Mouse (Mus musculus) midbrain, embryonic 14.5 days (tissue): ENCODE data around the gene Thsd7a. TPM values are rescaled to one million over a fixed set of nuclear protein-coding genes. Genes with fewer than 3 reads are reported as not detected.

ENCODE experiments used
- ATAC-seq: fragments of 200-750 bp; cut with Nextera tagmentation; 2 replicates; pipeline ENCODE4 v1.8.0; 2017; ENCODE audit warnings: moderate number of reproducible peaks, moderate library complexity; ENCODE audit not compliant: low FRiP score, low TSS enrichment
- DNase-seq: peaks from one replicate; pipeline ENCODE4 v3.0.0-alpha.2; 2015
- H3K27ac ChIP-seq: fragments of 300-500 bp; sonication (generic); replicated peaks from 2 replicates; pipeline ENCODE4 v1.5.1; 2014; ENCODE audit warnings: mild to moderate bottlenecking, low read depth, low read length, moderate library complexity
- H3K27me3 ChIP-seq: fragments of 300-500 bp; sonication (generic); 2 replicates; pipeline ENCODE4 v1.6.1; 2014; ENCODE audit warnings: low read length, control low read depth, mixed read lengths; ENCODE audit not compliant: control insufficient read depth, insufficient read depth
- H3K36me3 ChIP-seq: fragments of 300-500 bp; sonication (generic); 2 replicates; pipeline ENCODE4 v1.6.1; 2014; ENCODE audit warnings: low read length, control low read depth; ENCODE audit not compliant: control insufficient read depth, insufficient read depth
- H3K4me1 ChIP-seq: fragments of 300-500 bp; sonication (generic); 2 replicates; pipeline ENCODE4 v1.6.1; 2014; ENCODE audit warnings: mild to moderate bottlenecking, antibody characterized with exemption, low read length, control low read depth; ENCODE audit not compliant: control insufficient read depth, insufficient read depth
- H3K4me2 ChIP-seq: fragments of 300-500 bp; sonication (generic); 2 replicates; pipeline ENCODE4 v1.6.1; 2014; ENCODE audit warnings: mild to moderate bottlenecking, low read length, moderate library complexity
- H3K4me3 ChIP-seq: fragments of 300-500 bp; sonication (generic); replicated peaks from 2 replicates; pipeline ENCODE4 v1.5.1; 2014; ENCODE audit warnings: low read depth, low read length
- H3K9ac ChIP-seq: fragments of 300-500 bp; sonication (generic); replicated peaks from 2 replicates; pipeline ENCODE4 v1.6.1; 2014; ENCODE audit warnings: mild to moderate bottlenecking, low read length, moderate library complexity
- H3K9me3 ChIP-seq: fragments of 300-500 bp; sonication (generic); 2 replicates; pipeline ENCODE4 v1.6.1; 2016; ENCODE audit warnings: low read length, control low read depth, mixed read lengths; ENCODE audit not compliant: control insufficient read depth
- WGBS: fragments of 180-500 bp; shearing (Covaris S2); extraction: QIAGEN DNeasy Blood & Tissue Kit; methylation state at CpG from one replicate; pipeline ENCODE4 v1.1.7; 2014; 5-methylcytosine and 5-hydroxymethylcytosine counted together
- polyA plus RNA-seq: library from polyadenylated mRNA; unstranded; fragments of >200 nt; fragmentation: Nextera tagmentation; extraction: Ambion mirVana; gene quantifications from 2 replicates; pipeline ENCODE4 v1.2.1, GENCODE M21; 2014

Thsd7a gene
- polyA plus RNA-seq, 1 experiment from 2014 or later = 47.6 TPM

DNA sequence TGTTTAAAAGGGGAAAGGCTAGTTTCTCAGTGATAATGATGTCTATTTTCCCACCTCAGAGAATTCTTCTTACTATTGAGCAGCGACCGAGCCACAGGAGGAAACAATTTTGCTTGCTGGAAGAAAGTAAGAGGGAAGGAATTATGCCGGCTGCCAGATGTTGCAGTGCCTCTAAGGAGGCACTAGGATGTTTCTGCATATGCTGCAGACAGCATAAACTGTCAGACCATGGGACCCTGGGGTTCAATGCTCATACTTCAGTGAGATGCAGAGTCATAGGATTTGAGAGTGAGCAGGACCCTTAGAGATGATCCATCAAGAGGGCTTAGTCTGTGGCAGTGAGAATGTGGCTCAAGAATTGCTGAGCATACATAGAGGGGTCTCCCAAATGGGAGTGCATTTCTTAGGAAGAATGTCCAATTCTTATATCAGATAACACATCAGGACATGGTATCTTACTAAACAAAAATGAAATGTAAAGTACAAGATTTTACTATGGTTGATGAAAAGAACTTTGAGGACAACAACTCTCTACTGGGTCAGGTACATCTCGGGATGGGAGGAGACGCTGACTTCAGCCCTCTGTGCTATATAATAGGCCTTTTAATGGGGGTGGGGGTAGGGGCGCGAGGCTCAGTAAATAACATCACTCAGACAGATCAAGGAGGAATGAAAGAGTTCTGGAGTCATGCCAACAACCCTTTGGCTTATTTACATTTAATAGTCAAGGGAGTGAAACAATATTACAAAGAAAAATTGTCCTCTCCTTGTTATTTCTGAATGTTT, 281.7 kb downstream of the Thsd7a start:
- ATAC-seq = no peak
- whole genome bisulfite sequencing = 56% methylated on average over 7 of the region's 7 CpGs
- no peak for DNase-seq
- no peak overlapping the region for H3K27ac ChIP-seq
- H3K27me3 ChIP-seq = no peaks in the 10 kb centered on the region
- H3K9ac ChIP-seq = no peak overlapping the region
- H3K4me1 ChIP-seq = peaks cover 5% of the 10 kb centered on the region; the same call in 1 of the 2 replicates
- no peaks in the 10 kb centered on the region for H3K9me3 ChIP-seq
- H3K4me3 ChIP-seq = no peak overlapping the region
- no peak overlapping the region for H3K4me2 ChIP-seq
- H3K36me3 ChIP-seq = no peaks in the 10 kb centered on the region

DNA sequence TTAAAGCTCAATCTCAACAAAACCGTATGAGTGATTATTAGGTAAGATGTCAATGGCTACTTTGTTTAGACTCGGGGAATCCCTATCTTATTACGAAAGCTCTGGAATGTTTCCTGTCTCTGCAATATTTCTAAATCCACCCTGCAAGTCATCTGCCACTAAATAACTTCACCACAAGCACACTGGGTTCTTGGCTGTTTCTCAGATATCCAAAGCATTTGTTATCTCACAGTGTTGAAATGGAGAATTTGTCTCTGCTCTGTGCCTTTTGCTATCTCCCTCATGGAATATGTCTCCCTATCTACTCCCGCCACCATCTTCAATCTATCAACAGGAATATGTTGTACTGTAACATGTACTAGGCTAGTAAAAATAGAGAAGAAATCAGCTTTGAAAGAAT, 290.4 kb downstream of the Thsd7a start:
- Histone ChIP-seq H3K4me2 (no peak overlapping the region), H3K4me1 (no peaks in the 10 kb centered on the region), H3K9me3 (no peaks in the 10 kb centered on the region), H3K36me3 (no peaks in the 10 kb centered on the region), H3K27ac (no peak overlapping the region), H3K27me3 (no peaks in the 10 kb centered on the region), H3K9ac (no peak overlapping the region), H3K4me3 (no peak overlapping the region)
- WGBS = 97% methylated on average over 4 of the region's 4 CpGs
- DNase-seq = no peak
- no peak for ATAC-seq

DNA sequence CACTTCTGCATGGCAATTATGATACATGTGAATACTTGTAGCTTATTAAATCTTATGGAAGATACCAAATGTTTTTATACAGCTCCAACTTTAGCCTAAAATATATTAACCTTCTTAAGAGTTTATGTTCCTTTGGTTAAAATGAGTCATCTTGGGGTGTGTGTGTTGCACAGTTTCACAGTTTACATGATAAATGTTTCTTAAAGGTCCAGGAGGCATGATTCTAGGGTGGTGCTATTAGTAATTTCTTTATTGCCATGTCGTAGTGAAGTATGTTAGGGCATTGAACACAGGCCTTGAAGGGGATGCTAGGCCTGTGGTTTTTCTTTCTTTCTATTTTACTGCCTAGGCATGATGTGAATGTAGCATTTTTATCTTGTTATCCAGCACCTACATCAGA, 291.8 kb downstream of the Thsd7a start:
- Histone ChIP-seq H3K27me3 (no peaks in the 10 kb centered on the region), H3K36me3 (no peaks in the 10 kb centered on the region), H3K4me2 (no peak overlapping the region), H3K4me1 (no peaks in the 10 kb centered on the region), H3K9ac (no peak overlapping the region), H3K4me3 (no peak overlapping the region), H3K9me3 (no peaks in the 10 kb centered on the region), H3K27ac (no peak overlapping the region)
- ATAC-seq = no peak
- DNase-seq = no peak
- WGBS = 67% methylated on average over 1 of the region's 1 CpGs

DNA sequence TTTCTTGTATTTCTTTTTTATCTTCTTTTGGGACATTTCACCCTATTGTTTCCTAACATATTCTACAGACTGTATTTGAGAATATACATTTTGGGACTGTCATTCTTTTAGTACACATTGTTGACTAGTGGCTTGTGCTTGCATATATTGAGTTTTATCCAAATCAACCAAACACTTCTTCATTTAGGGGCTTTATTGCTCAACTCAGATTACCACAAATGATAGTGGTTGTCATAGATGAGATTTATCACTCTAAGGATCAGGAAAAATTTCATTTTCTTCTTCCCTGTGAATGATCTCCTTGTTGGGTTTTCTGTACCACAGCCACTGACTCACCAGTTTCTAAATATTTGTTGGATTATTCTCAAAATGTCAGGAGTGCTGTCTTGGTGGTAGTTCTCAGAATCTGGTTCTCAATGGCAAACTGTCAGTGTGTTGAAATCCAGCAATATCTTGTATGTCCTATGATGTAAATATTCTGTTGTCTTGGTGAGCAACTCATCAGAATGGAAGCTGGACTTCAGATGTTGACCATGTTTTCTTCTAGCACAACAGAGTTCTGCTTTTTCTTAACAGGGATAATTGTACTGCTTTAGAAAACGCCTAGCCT, 294.2 kb downstream of the Thsd7a start:
- 80% methylated on average over 1 of the region's 1 CpGs for WGBS
- Histone ChIP-seq H3K4me3 (no peak overlapping the region), H3K27me3 (no peaks in the 10 kb centered on the region), H3K4me2 (no peak overlapping the region), H3K9me3 (no peaks in the 10 kb centered on the region), H3K9ac (no peak overlapping the region), H3K27ac (no peak overlapping the region), H3K36me3 (no peaks in the 10 kb centered on the region), H3K4me1 (no peaks in the 10 kb centered on the region)
- no peak for DNase-seq
- no peak for ATAC-seq

DNA sequence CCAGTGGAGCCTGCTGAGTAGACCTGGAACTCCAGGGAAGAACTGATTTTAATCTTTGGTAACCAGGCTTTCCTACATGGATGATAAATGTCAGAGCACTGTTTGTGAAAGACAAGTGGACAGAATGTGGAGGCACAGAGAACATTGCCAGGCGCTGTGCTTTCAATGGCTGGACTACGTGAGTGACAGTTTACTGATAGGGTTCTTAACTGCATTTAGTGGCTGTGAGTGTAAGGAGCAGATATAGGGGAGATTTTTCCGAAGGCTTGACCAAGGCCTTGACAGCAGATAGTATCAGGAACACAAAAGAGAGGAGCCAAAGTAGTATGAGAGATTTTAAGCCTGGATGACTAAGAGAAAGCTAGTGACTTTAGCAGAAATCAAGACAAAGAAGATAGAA, 295.1 kb downstream of the Thsd7a start:
- Histone ChIP-seq H3K4me2 (no peak overlapping the region), H3K27me3 (no peaks in the 10 kb centered on the region), H3K9ac (no peak overlapping the region), H3K4me1 (no peaks in the 10 kb centered on the region), H3K4me3 (no peak overlapping the region), H3K9me3 (no peaks in the 10 kb centered on the region), H3K36me3 (no peaks in the 10 kb centered on the region), H3K27ac (no peak overlapping the region)
- 73% methylated on average over 3 of the region's 3 CpGs for WGBS
- ATAC-seq (no peak), DNase-seq (no peak)

DNA sequence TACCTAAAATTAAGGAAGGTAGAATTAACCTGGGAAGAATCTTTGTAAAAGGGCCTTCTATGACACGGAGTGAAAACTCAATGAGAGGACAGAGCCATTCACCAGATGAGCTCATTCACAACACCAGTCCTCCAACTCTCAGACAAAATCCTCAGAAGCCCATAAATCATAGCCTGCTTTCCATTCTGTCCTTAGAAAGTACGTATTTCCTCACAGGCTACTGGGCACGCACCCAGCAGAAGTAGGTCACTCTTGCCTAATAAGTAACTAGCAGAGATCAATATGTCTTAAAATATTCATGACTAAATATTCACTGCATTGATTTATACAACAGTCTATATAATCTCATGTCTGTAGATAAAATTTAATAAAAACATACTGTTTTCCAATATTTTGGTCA, 300.4 kb downstream of the Thsd7a start:
- no peak overlapping the region for H3K4me2 ChIP-seq
- no peak overlapping the region for H3K27ac ChIP-seq
- H3K4me3 ChIP-seq = no peak overlapping the region
- DNase-seq (no peak), ATAC-seq (no peak)
- H3K36me3 ChIP-seq = no peaks in the 10 kb centered on the region
- H3K27me3 ChIP-seq = no peaks in the 10 kb centered on the region
- no peak overlapping the region for H3K9ac ChIP-seq
- no peaks in the 10 kb centered on the region for H3K4me1 ChIP-seq
- H3K9me3 ChIP-seq = no peaks in the 10 kb centered on the region
- 79% methylated on average over 3 of the region's 3 CpGs for WGBS

DNA sequence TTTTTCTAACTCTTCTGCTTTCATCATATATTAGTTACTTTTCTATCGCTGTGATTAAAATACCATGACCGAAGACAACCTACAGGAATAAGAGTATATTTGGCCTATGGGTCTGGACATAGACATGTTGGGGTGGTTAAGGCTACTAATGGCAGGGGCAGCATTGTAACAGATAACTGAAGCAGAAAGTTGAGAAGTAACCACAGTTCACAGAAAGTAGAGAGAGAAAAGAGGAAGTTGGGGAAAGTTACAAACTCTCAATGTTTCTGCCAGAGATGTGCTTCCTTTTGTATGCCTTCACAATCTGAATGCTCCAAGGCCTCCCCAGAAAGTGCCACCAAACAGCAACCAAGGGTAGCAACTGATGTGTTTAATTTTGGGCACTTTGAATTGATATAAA, 303.7 kb downstream of the Thsd7a start:
- H3K27me3 ChIP-seq = no peaks in the 10 kb centered on the region
- no peaks in the 10 kb centered on the region for H3K36me3 ChIP-seq
- ATAC-seq (no peak), DNase-seq (no peak)
- no peaks in the 10 kb centered on the region for H3K4me1 ChIP-seq
- WGBS = 96% methylated on average over 2 of the region's 2 CpGs
- no peak overlapping the region for H3K4me3 ChIP-seq
- H3K9me3 ChIP-seq = no peaks in the 10 kb centered on the region
- no peak overlapping the region for H3K27ac ChIP-seq
- no peak overlapping the region for H3K9ac ChIP-seq
- H3K4me2 ChIP-seq = no peak overlapping the region

DNA sequence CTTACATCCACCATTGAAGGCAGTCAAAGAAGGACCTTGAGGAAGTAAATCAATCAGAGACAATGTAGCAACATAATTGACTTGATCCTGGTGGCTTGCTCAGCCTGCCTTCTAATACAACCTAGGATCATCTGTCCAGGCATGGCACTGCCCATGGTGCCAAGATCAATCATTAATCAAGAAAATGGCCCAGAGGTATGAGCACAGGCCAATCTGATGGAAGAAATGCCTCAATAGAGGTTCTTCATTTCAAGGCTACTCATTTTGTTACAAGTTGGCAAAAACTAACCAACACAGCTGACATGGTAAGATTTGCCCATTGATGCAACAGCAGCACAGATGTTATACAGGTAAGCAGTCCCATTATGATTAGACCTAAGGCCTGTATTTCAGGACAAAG, 309.6 kb downstream of the Thsd7a start:
- no peak overlapping the region for H3K9ac ChIP-seq
- no peak overlapping the region for H3K4me2 ChIP-seq
- no peak for DNase-seq
- H3K4me1 ChIP-seq = no peaks in the 10 kb centered on the region
- H3K4me3 ChIP-seq = no peak overlapping the region
- no peaks in the 10 kb centered on the region for H3K36me3 ChIP-seq
- H3K9me3 ChIP-seq = no peaks in the 10 kb centered on the region
- no peak for ATAC-seq
- H3K27ac ChIP-seq = no peak overlapping the region
- no peaks in the 10 kb centered on the region for H3K27me3 ChIP-seq

DNA sequence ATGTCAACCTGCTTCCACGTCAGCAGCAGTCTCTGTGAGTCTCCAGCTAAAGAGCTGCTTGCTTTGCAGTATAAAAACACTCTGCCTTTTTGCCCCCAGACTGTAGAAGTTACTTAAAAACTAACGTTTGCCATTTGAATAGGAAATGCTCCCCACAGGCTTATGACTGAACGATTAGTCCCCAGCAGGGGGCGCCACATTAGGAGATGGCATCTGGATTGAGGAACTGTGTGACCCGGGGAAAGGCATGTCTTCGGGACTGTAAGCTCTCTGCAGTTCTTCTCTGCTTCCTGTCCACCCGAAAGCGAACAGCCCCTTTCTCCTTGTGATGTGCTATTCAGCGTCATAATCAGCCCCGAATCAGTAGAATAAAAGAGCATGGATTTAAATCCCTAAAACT, 330.1 kb downstream of the Thsd7a start:
- Histone ChIP-seq H3K36me3 (no peaks in the 10 kb centered on the region), H3K9me3 (no peaks in the 10 kb centered on the region), H3K4me1 (no peaks in the 10 kb centered on the region), H3K27me3 (no peaks in the 10 kb centered on the region), H3K9ac (no peak overlapping the region), H3K4me2 (no peak overlapping the region), H3K4me3 (no peak overlapping the region), H3K27ac (no peak overlapping the region)
- no peak for ATAC-seq
- DNase-seq = no peak
- 92% methylated on average over 10 of the region's 10 CpGs for WGBS
